In genomic region chr19:45056908-45057698, GRCm38 (mm10) we compare ENCODE assay signal across 8 mouse cellular contexts. TPM values are rescaled to one million over a fixed set of nuclear protein-coding genes. Genes with fewer than 3 reads are reported as not detected.
DNase-seq lines count a peak whose midpoint lies in the region; ATAC-seq and TF ChIP-seq lines count a peak whose summit lies in the region.

No protein-coding gene starts in this region.

- 37% methylated on average over 7 of the region's 7 CpGs for WGBS in lung, adult 2 months
- WGBS in heart, embryonic 16.5 days = 59% methylated on average over 7 of the region's 7 CpGs
- 63% methylated on average over 7 of the region's 7 CpGs for WGBS in lung, embryonic 15.5 days

- peaks cover 13% of the 10 kb centered on the region for H3K4me1 ChIP-seq in lung, adult 2 months (ENCODE audit: control insufficient read depth, insufficient read depth, low read length)
- H3K4me1 ChIP-seq in heart, embryonic 16.5 days (ENCODE audit: control insufficient read depth, insufficient read depth, low read length) = peaks cover 21% of the 10 kb centered on the region
- peaks cover 21% of the 10 kb centered on the region for H3K4me1 ChIP-seq in lung, embryonic 15.5 days

- peak overlapping the region; percentile 81 for H3K4me2 ChIP-seq in heart, embryonic 16.5 days (ENCODE audit: low read depth, low read length)
- peak overlapping the region; percentile 71 for H3K4me2 ChIP-seq in lung, embryonic 15.5 days

- TF ChIP-seq POLR2A in lung, adult 2 months (IDR thresholded peaks at IDR 0.05; ENCODE audit: borderline replicate concordance, extremely low read depth, low read depth, low read length) = no peak

- no peak for ATAC-seq in heart, embryonic 16.5 days (replicated peaks; ENCODE audit: extremely low read depth, insufficient read depth, low FRiP score)
- ATAC-seq in lung, embryonic 15.5 days (ENCODE audit: borderline replicate concordance, extremely low read depth, low FRiP score, low TSS enrichment) = no peak

- TF ChIP-seq CTCF in lung, adult 2 months (IDR thresholded peaks at IDR 0.05; ENCODE audit: insufficient read depth, low read length) = no peak

- no peaks in the 10 kb centered on the region for H3K27me3 ChIP-seq in heart, embryonic 16.5 days (ENCODE audit: control insufficient read depth, insufficient read depth, low read length)
- H3K27me3 ChIP-seq in lung, embryonic 15.5 days = no peaks in the 10 kb centered on the region

- peaks cover 9% of the 10 kb centered on the region for H3K36me3 ChIP-seq in heart, embryonic 16.5 days (ENCODE audit: control insufficient read depth, insufficient read depth)
- H3K36me3 ChIP-seq in lung, embryonic 15.5 days = peaks cover 10% of the 10 kb centered on the region; the same call in 1 of the 2 replicates

- H3K9ac ChIP-seq in heart, embryonic 16.5 days (ENCODE audit: low read length) = peak overlapping the region; percentile 86
- peak overlapping the region; percentile 59 for H3K9ac ChIP-seq in lung, embryonic 15.5 days

- peak overlapping the region; percentile 97 for H3K27ac ChIP-seq in heart, embryonic 16.5 days (ENCODE audit: low read length)
- H3K27ac ChIP-seq in lung, embryonic 15.5 days = peak overlapping the region; percentile 97

- peak; percentile 26 for DNase-seq in lung, adult 2 months
- DNase-seq in lung, postnatal 14 days = no peak
- peak; percentile 58 to 59 for DNase-seq in thymus, postnatal 10 days (ENCODE audit: low spot score in 2 of 2)
- no peak for DNase-seq in adrenal gland, adult 8-10 months
- DNase-seq in right cerebral cortex, postnatal 4 days = no peak
- DNase-seq in cerebellum, postnatal 36 days = no peak

- H3K9me3 ChIP-seq in heart, embryonic 16.5 days (replicated peaks; ENCODE audit: control insufficient read depth, low read length) = no peaks in the 10 kb centered on the region
- no peaks in the 10 kb centered on the region for H3K9me3 ChIP-seq in lung, embryonic 15.5 days

- H3K4me3 ChIP-seq in lung, adult 2 months (replicated peaks; ENCODE audit: extremely low read depth, low read depth, low read length) = peak overlapping the region; percentile 19
- peak overlapping the region; percentile 67 for H3K4me3 ChIP-seq in heart, embryonic 16.5 days (ENCODE audit: low read length)
- peak overlapping the region; percentile 53 for H3K4me3 ChIP-seq in lung, embryonic 15.5 days

RNA-seq across cellular contexts. Expression of gene Sfxn3, which starts 9.8 kb away (rescaled TPM):
- polyA plus RNA-seq in lung, adult 2 months (2012; rRNA removed) = 61.8 and 84.2 TPM in 2 replicates
- polyA plus RNA-seq in heart, embryonic 16.5 days (2015; fragmentation: Nextera tagmentation; extraction: Ambion mirVana) = 16.2 and 19.0 TPM in 2 replicates
- 20.5 and 21.7 TPM in 2 replicates for polyA plus RNA-seq in lung, embryonic 15.5 days (2015; fragmentation: Nextera tagmentation; extraction: Ambion mirVana)
- total RNA-seq in adrenal gland, adult 8-10 months (2022) = 10 to 100 TPM; 53.1 to 96.1 (median 73.9) TPM

RNA-seq across cellular contexts. Expression of gene Pdzd7, which starts 11.6 kb away (rescaled TPM):
- polyA plus RNA-seq in lung, adult 2 months (2012; rRNA removed) = 0.64 and 1.2 TPM in 2 replicates
- 0.14 and 0.25 TPM in 2 replicates for polyA plus RNA-seq in heart, embryonic 16.5 days (2015; fragmentation: Nextera tagmentation; extraction: Ambion mirVana)
- 0.30 and 0.34 TPM in 2 replicates for polyA plus RNA-seq in lung, embryonic 15.5 days (2015; fragmentation: Nextera tagmentation; extraction: Ambion mirVana)
- total RNA-seq in adrenal gland, adult 8-10 months (2022) = under 1 TPM; 0.12 to 1.00 (median 0.56) TPM

RNA-seq across cellular contexts. Expression of gene Kazald1, which starts 17.9 kb away (rescaled TPM):
- 10.4 and 11.0 TPM in 2 replicates for polyA plus RNA-seq in lung, adult 2 months (2012; rRNA removed)
- polyA plus RNA-seq in heart, embryonic 16.5 days (2015; fragmentation: Nextera tagmentation; extraction: Ambion mirVana) = 12.9 and 13.0 TPM in 2 replicates
- 4.9 and 6.4 TPM in 2 replicates for polyA plus RNA-seq in lung, embryonic 15.5 days (2015; fragmentation: Nextera tagmentation; extraction: Ambion mirVana)
- total RNA-seq in adrenal gland, adult 8-10 months (2022) = 10 to 100 TPM in 2 of 4 experiments, 1 to 10 TPM in 2; 6.2 to 13.8 (median 9.5) TPM

RNA-seq across cellular contexts. Expression of gene Lzts2, which starts 42.9 kb away (rescaled TPM):
- 143 TPM in 2 replicates for polyA plus RNA-seq in lung, adult 2 months (2012; rRNA removed)
- polyA plus RNA-seq in heart, embryonic 16.5 days (2015; fragmentation: Nextera tagmentation; extraction: Ambion mirVana) = 38.0 and 45.8 TPM in 2 replicates
- 75.9 and 81.8 TPM in 2 replicates for polyA plus RNA-seq in lung, embryonic 15.5 days (2015; fragmentation: Nextera tagmentation; extraction: Ambion mirVana)
- 100 to 1,000 TPM; 100 to 121 (median 110) TPM for total RNA-seq in adrenal gland, adult 8-10 months (2022)

RNA-seq across cellular contexts. Expression of gene Mrpl43, which starts 50.9 kb away (rescaled TPM):
- polyA plus RNA-seq in lung, adult 2 months (2012; rRNA removed) = 50.1 and 78.0 TPM in 2 replicates
- polyA plus RNA-seq in heart, embryonic 16.5 days (2015; fragmentation: Nextera tagmentation; extraction: Ambion mirVana) = 64.4 and 68.6 TPM in 2 replicates
- polyA plus RNA-seq in lung, embryonic 15.5 days (2015; fragmentation: Nextera tagmentation; extraction: Ambion mirVana) = 70.1 and 70.8 TPM in 2 replicates
- total RNA-seq in adrenal gland, adult 8-10 months (2022) = 10 to 100 TPM; 44.2 to 57.9 (median 48.4) TPM

Comparison
In these comparisons a context has a peak if more than half of its experiments do, and no peak if none do; other contexts are left out.
1. DNase-seq: peak in lung, adult 2 months (single experiment) and thymus, postnatal 10 days (2 of 2); none in lung, postnatal 14 days (single experiment), adrenal gland, adult 8-10 months (single experiment), right cerebral cortex, postnatal 4 days (single experiment) and cerebellum, postnatal 36 days (0 of 2).
2. Peak in every context shown above with its lines, with median percentiles within 50 percentile points of each other: H3K4me3 ChIP-seq.